Mouse (Mus musculus): ENCODE measurements around the gene Ptprr.

DNA sequence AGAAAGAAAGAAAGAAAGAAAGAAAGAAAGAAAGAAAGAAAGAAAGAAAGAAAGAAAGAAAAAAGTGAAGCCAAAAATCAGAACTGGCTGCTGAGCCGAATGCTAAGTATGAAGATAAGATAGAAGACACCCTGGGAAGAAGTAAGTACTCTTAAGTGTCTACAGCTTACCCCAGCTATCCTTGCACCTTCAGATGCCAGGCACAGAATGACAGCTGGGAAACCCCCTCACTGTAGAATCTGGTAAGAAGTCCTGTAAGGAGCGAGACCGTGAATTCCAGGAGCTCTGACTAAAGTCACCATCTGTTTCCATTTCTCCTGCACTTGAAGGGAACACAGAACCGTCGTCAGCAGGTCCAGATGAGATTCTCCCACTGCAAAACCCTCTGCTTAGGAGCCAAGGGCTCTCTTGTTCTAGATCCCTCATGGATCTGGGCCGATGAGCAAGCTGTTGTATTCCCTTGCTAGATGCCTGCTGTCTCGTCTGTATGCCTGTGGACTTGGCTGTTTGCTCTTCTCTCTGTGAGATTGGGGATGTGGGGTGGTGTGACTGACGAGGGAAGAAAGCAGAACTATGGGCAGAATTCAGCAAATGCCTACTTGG lies 273.2 kb downstream of the Ptprr start:
- no peak for TF ChIP-seq CTCF (conservative IDR thresholded peaks at IDR 0.05; ENCODE audit: insufficient read depth, insufficient read length, low read depth, low read length)
- TF ChIP-seq POLR2A (IDR thresholded peaks at IDR 0.05; ENCODE audit: low read depth, low read length) = no peak
